Mouse (Mus musculus) bone marrow, adult 2 months (tissue): ENCODE results near the gene Ssmem1. TPM values are rescaled to one million over a fixed set of nuclear protein-coding genes. Genes with fewer than 3 reads are reported as not detected.

Experiments
- H3K27ac ChIP-seq: fragments of 200-500 bp; 2 replicates; pipeline ENCODE4 v1.5.1; 2012; ENCODE audit warnings: low read depth, mild to moderate bottlenecking, control low read depth, inconsistent platforms, low read length; ENCODE audit not compliant: control insufficient read depth, poor library complexity, insufficient read depth
- H3K4me1 ChIP-seq: fragments of 200-500 bp; 2 replicates; pipeline ENCODE4 v1.6.1; 2011; ENCODE audit warnings: low read length; ENCODE audit not compliant: control insufficient read depth, insufficient read depth
- H3K4me3 ChIP-seq: fragments of 200-500 bp; replicated peaks from 2 replicates; pipeline ENCODE3; 2011; ENCODE audit warnings: mild to moderate bottlenecking, low read depth, low read length, control low read depth; ENCODE audit not compliant: control insufficient read depth
- CTCF ChIP-seq: fragments of 200-500 bp; IDR thresholded peaks from 2 replicates; pipeline ENCODE4 v1.5.1; 2011; ENCODE audit warnings: low read length, control low read depth; ENCODE audit not compliant: control insufficient read depth, insufficient read depth
- POLR2A ChIP-seq: fragments of 200-500 bp; IDR thresholded peaks from 2 replicates; pipeline ENCODE4 v1.6.1; 2011; ENCODE audit warnings: low read depth, mild to moderate bottlenecking, control low read depth, low read length, borderline replicate concordance; ENCODE audit not compliant: control insufficient read depth
- WGBS: fragments of 180-500 bp; shearing (Covaris S2); methylation state at CpG from one replicate; pipeline ENCODE4 v1.1.7; 2018; 5-methylcytosine and 5-hydroxymethylcytosine counted together
- polyA plus RNA-seq: library from polyadenylated mRNA; stranded (reverse); fragments of >200 nt; gene quantifications from 2 replicates; pipeline ENCODE4 v1.2.4, GENCODE M21; 2011; ENCODE audit warnings: low replicate concordance; ENCODE audit not compliant: missing spikeins, insufficient read depth, insufficient read length

Gene Ssmem1
- polyA plus RNA-seq, 1 experiment, result not detected

- H3K27ac ChIP-seq, result no peak overlapping the region
- H3K4me3 ChIP-seq, result no peak overlapping the region
- H3K4me1 ChIP-seq, result no peaks in the 10 kb centered on the region; the same call in 1 of the 2 replicates
- no peak for TF ChIP-seq CTCF
- no peak for TF ChIP-seq POLR2A
- 1% methylated on average over 17 of the region's 17 CpGs for WGBS
Measured at GRCm38 (mm10) chr6:30547274-30547645, 37.6 kb downstream of the Ssmem1 start.

GRCm38 (mm10) chr6:30547656-30548306 is 38.1 kb downstream of the Ssmem1 start:
- Histone ChIP-seq H3K27ac (no peak overlapping the region), H3K4me3 (no peak overlapping the region), H3K4me1 (no peaks in the 10 kb centered on the region; the same call in 1 of the 2 replicates)
- TF ChIP-seq POLR2A (no peak), CTCF (no peak)
- WGBS, result 42% methylated on average over 9 of the region's 9 CpGs

GRCm38 (mm10) chr6:30549231-30549761 is 39.6 kb downstream of the Ssmem1 start:
- TF ChIP-seq POLR2A, result no peak
- WGBS, result 57% methylated on average over 15 of the region's 15 CpGs
- H3K27ac ChIP-seq, result no peak overlapping the region
- H3K4me3 ChIP-seq, result no peak overlapping the region
- H3K4me1 ChIP-seq, result no peaks in the 10 kb centered on the region; the same call in 1 of the 2 replicates

GRCm38 (mm10) chr6:30550496-30551192 is 41.0 kb downstream of the Ssmem1 start:
- Histone ChIP-seq H3K4me1 (no peaks in the 10 kb centered on the region; the same call in 1 of the 2 replicates), H3K27ac (no peak overlapping the region), H3K4me3 (no peak overlapping the region)
- WGBS, result 53% methylated on average over 7 of the region's 7 CpGs
- no peak for TF ChIP-seq CTCF
- TF ChIP-seq POLR2A, result no peak

GRCm38 (mm10) chr6:30551193-30551515 is 41.5 kb downstream of the Ssmem1 start:
- no peak overlapping the region for H3K27ac ChIP-seq
- TF ChIP-seq POLR2A (no peak), CTCF (no peak)
- H3K4me3 ChIP-seq, result no peak overlapping the region
- H3K4me1 ChIP-seq, result no peaks in the 10 kb centered on the region; the same call in 1 of the 2 replicates

- WGBS, result 33% methylated on average over 23 of the region's 23 CpGs
- TF ChIP-seq CTCF (no peak), POLR2A (no peak)
- no peak overlapping the region for H3K27ac ChIP-seq
- H3K4me1 ChIP-seq, result no peaks in the 10 kb centered on the region; the same call in 1 of the 2 replicates
- no peak overlapping the region for H3K4me3 ChIP-seq
Measured at GRCm38 (mm10) chr6:30551644-30552580, 42.3 kb downstream of the Ssmem1 start.

GRCm38 (mm10) chr6:30552628-30553027 is 43.0 kb downstream of the Ssmem1 start:
- TF ChIP-seq POLR2A, result no peak
- TF ChIP-seq CTCF, result no peak
- H3K4me3 ChIP-seq, result no peak overlapping the region
- 17% methylated on average over 6 of the region's 6 CpGs for WGBS

GRCm38 (mm10) chr6:30553381-30554010 is 43.8 kb downstream of the Ssmem1 start:
- no peak overlapping the region for H3K4me3 ChIP-seq
- TF ChIP-seq CTCF (no peak), POLR2A (no peak)
- no peaks in the 10 kb centered on the region; the same call in 1 of the 2 replicates for H3K4me1 ChIP-seq
- WGBS, result 70% methylated on average over 7 of the region's 7 CpGs
- H3K27ac ChIP-seq, result no peak overlapping the region

More at GRCm38 (mm10) chr6:30552628-30553027, 43.0 kb downstream of the Ssmem1 start:
- Histone ChIP-seq H3K27ac (no peak overlapping the region), H3K4me1 (no peaks in the 10 kb centered on the region; the same call in 1 of the 2 replicates)
